Mouse (Mus musculus) right cerebral cortex, postnatal 25 days (tissue): ENCODE measurements around the gene Cbx5.
"Not testable (repeated sequence)": the region's sequence is repeated elsewhere in the genome, so short reads cannot be mapped to it uniquely, and the experiment has no call there.

ENCODE experiments used
- DNase-seq: peaks from one replicate; pipeline ENCODE4 v3.0.0; 2022

The Cbx5 gene

GRCm38 (mm10) chr15:103239685-103240159, at the start of gene Cbx5:
TSS of gene Cbx5 (minus strand) at chr15:103239816.
- peak; percentile 99 for DNase-seq

- DNase-seq = no peak
Observed at GRCm38 (mm10) chr15:103285778-103286417, 46.3 kb upstream of the Cbx5 start.

GRCm38 (mm10) chr15:103284647-103285046, 45.0 kb upstream of the Cbx5 start:
- DNase-seq = no peak

GRCm38 (mm10) chr15:103284066-103284465, 44.5 kb upstream of the Cbx5 start:
- no peak for DNase-seq

GRCm38 (mm10) chr15:103281465-103282205, 42.0 kb upstream of the Cbx5 start:
- DNase-seq = no peak

GRCm38 (mm10) chr15:103280817-103281464, 41.3 kb upstream of the Cbx5 start:
- no peak for DNase-seq

GRCm38 (mm10) chr15:103279750-103280149, 40.1 kb upstream of the Cbx5 start:
- DNase-seq = no peak

GRCm38 (mm10) chr15:103277949-103278348, 38.3 kb upstream of the Cbx5 start:
- DNase-seq = no peak

GRCm38 (mm10) chr15:103275943-103276342, 36.3 kb upstream of the Cbx5 start:
- DNase-seq = not testable (repeated sequence)

GRCm38 (mm10) chr15:103272419-103273279, 33.0 kb upstream of the Cbx5 start, which contains the start of gene Copz1:
TSS of gene Copz1 (plus strand) at chr15:103272714.
- DNase-seq = peak; percentile 97

GRCm38 (mm10) chr15:103268903-103269302, 29.3 kb upstream of the Cbx5 start:
- no peak for DNase-seq

- DNase-seq = no peak
Observed at GRCm38 (mm10) chr15:103264794-103265193, 25.2 kb upstream of the Cbx5 start.

GRCm38 (mm10) chr15:103259989-103260388, 20.4 kb upstream of the Cbx5 start:
- no peak for DNase-seq

- no peak for DNase-seq
Observed at GRCm38 (mm10) chr15:103259162-103259561, 19.5 kb upstream of the Cbx5 start.

GRCm38 (mm10) chr15:103257790-103258728, 18.4 kb upstream of the Cbx5 start, which contains the start of gene Nfe2:
TSS of gene Nfe2 (minus strand) at chr15:103258403.
- DNase-seq = no peak

GRCm38 (mm10) chr15:103256210-103256986, 16.8 kb upstream of the Cbx5 start:
- DNase-seq = no peak

GRCm38 (mm10) chr15:103255169-103255568, 15.6 kb upstream of the Cbx5 start:
- DNase-seq = peak; percentile 7

- no peak for DNase-seq
Observed at GRCm38 (mm10) chr15:103253352-103253751, 13.7 kb upstream of the Cbx5 start.

GRCm38 (mm10) chr15:103252660-103253059, 13.0 kb upstream of the Cbx5 start:
- no peak for DNase-seq

GRCm38 (mm10) chr15:103251595-103251994, 12.0 kb upstream of the Cbx5 start:
- DNase-seq = no peak
